Mouse (Mus musculus): ENCODE measurements around the gene Tie1.

- TF ChIP-seq CTCF (IDR thresholded peaks at IDR 0.05; ENCODE audit: borderline replicate concordance, control insufficient read depth, extremely low read depth, insufficient read depth, low read length, poor library complexity) = no peak
- no peak for TF ChIP-seq POLR2A (IDR thresholded peaks at IDR 0.05; ENCODE audit: control insufficient read depth, extremely low read depth, insufficient read depth, low read length, poor library complexity)
These were observed 27.8 kb upstream of the Tie1 start for GRCm38 (mm10) chr4:118517497-118518146.

Data from thymus, adult 2 months (tissue).